Mouse (Mus musculus): Measurements from ENCODE around the gene Ifi27.
A peak's percentile ranks its signal among the peaks of the same experiment; 100 is the strongest.
"Not testable (repeated sequence)": the region's sequence is repeated elsewhere in the genome, so short reads cannot be mapped to it uniquely, and the experiment has no call there.

The Ifi27 gene

GRCm38 (mm10) chr12:103433986-103434731 lies at the start of gene Ifi27:
TSS of gene Ifi27 (plus strand) at chr12:103434211.
- peak; percentile 15 for DNase-seq (ENCODE audit: low spot score)

- DNase-seq (ENCODE audit: low spot score): peak; percentile 93
These were observed 45.3 kb upstream of the Ifi27 start, which contains the start of gene Otub2 for GRCm38 (mm10) chr12:103388505-103389347. TSS of gene Otub2 (plus strand) at chr12:103388682.

- no peak for DNase-seq (ENCODE audit: low spot score)
These were observed 44.7 kb upstream of the Ifi27 start for GRCm38 (mm10) chr12:103389348-103389727.

GRCm38 (mm10) chr12:103389982-103390381 lies 44.0 kb upstream of the Ifi27 start:
- no peak for DNase-seq (ENCODE audit: low spot score)

GRCm38 (mm10) chr12:103391098-103391497 lies 42.9 kb upstream of the Ifi27 start:
- DNase-seq (ENCODE audit: low spot score): no peak

- no peak for DNase-seq (ENCODE audit: low spot score)
These were observed 40.5 kb upstream of the Ifi27 start for GRCm38 (mm10) chr12:103393528-103393927.

- no peak for DNase-seq (ENCODE audit: low spot score)
These were observed 38.3 kb upstream of the Ifi27 start for GRCm38 (mm10) chr12:103395486-103396275.

- DNase-seq (ENCODE audit: low spot score): no peak
These were observed 37.3 kb upstream of the Ifi27 start for GRCm38 (mm10) chr12:103396751-103397150.

GRCm38 (mm10) chr12:103404131-103404530 lies 29.9 kb upstream of the Ifi27 start:
- DNase-seq (ENCODE audit: low spot score): no peak

- DNase-seq (ENCODE audit: low spot score): no peak
These were observed 26.3 kb upstream of the Ifi27 start, which contains the start of gene 9330161L09Rik for GRCm38 (mm10) chr12:103407720-103408119. TSS of gene 9330161L09Rik (minus strand) at chr12:103407820.

GRCm38 (mm10) chr12:103408144-103408543 lies 25.9 kb upstream of the Ifi27 start:
- no peak for DNase-seq (ENCODE audit: low spot score)

GRCm38 (mm10) chr12:103425016-103425728 lies 8.8 kb upstream of the Ifi27 start:
- no peak for DNase-seq (ENCODE audit: low spot score)

- peak; percentile 78 for DNase-seq (ENCODE audit: low spot score)
These were observed 8.1 kb upstream of the Ifi27 start, which contains the start of gene Ddx24 for GRCm38 (mm10) chr12:103425729-103426470. TSS of gene Ddx24 (minus strand) at chr12:103425830.

GRCm38 (mm10) chr12:103426710-103427109 lies 7.3 kb upstream of the Ifi27 start:
- DNase-seq (ENCODE audit: low spot score): no peak

- DNase-seq (ENCODE audit: low spot score): no peak
These were observed 581 bp upstream of the Ifi27 start for GRCm38 (mm10) chr12:103433430-103433829.

GRCm38 (mm10) chr12:103434861-103435260 lies 850 bp downstream of the Ifi27 start:
- DNase-seq (ENCODE audit: low spot score): no peak

GRCm38 (mm10) chr12:103437601-103438000 lies 3.6 kb downstream of the Ifi27 start:
- DNase-seq (ENCODE audit: low spot score): no peak

- DNase-seq (ENCODE audit: low spot score): no peak
These were observed 9.5 kb downstream of the Ifi27 start, which contains the start of gene Ifi27l2a for GRCm38 (mm10) chr12:103443524-103443923. TSS of gene Ifi27l2a (minus strand) at chr12:103443680.

GRCm38 (mm10) chr12:103444261-103444660 lies 10.2 kb downstream of the Ifi27 start:
- not testable (repeated sequence) for DNase-seq (ENCODE audit: low spot score)

- no peak for DNase-seq (ENCODE audit: low spot score)
These were observed 11.0 kb downstream of the Ifi27 start for GRCm38 (mm10) chr12:103445060-103445459.

- no peak for DNase-seq (ENCODE audit: low spot score)
These were observed 19.4 kb downstream of the Ifi27 start for GRCm38 (mm10) chr12:103453361-103453760.
